Mouse (Mus musculus) heart, postnatal 0 days (tissue): ENCODE measurements at regions not wholly inside any gene's neighbourhood (a gene's known extent, or its start where the extent isn't known, plus 50 kb on each side); places are given as distances from the start of the nearest gene placed in this dataset.

Experiments used
- CTCF ChIP-seq: IDR thresholded peaks from 2 replicates; pipeline ENCODE4 v1.5.1; 2016; ENCODE audit warnings: antibody characterized with exemption, control low read depth, low read depth
- EP300 ChIP-seq: IDR thresholded peaks from 2 replicates; pipeline ENCODE4 v1.6.1; 2016; ENCODE audit warnings: antibody characterized with exemption, low read depth

- TF ChIP-seq CTCF (no peak), EP300 (no peak)
Measured at GRCm38 (mm10) chr1:190531224-190531623, 360.7 kb upstream of the Prox1 start.
